Mouse (Mus musculus) skeletal muscle tissue, adult 2 months (tissue): Measurements from ENCODE around the gene Sim1.
A peak's percentile ranks its signal among the peaks of the same experiment; 100 is the strongest.

Experiments
- DNase-seq: peaks from one replicate; pipeline ENCODE4 v3.0.0-alpha.2; 2012; ENCODE audit warnings: low read depth, low spot score

Gene Sim1

GRCm38 (mm10) chr10:50894170-50894991 is at the start of gene Sim1:
Sim1 (plus strand) TSS chr10:50894754.
- peak; percentile 63 for DNase-seq

- DNase-seq, result no peak
These were observed 26.4 kb upstream of the Sim1 start for GRCm38 (mm10) chr10:50868202-50868601.

GRCm38 (mm10) chr10:50876952-50877351 is 17.6 kb upstream of the Sim1 start:
- DNase-seq, result no peak

DNA sequence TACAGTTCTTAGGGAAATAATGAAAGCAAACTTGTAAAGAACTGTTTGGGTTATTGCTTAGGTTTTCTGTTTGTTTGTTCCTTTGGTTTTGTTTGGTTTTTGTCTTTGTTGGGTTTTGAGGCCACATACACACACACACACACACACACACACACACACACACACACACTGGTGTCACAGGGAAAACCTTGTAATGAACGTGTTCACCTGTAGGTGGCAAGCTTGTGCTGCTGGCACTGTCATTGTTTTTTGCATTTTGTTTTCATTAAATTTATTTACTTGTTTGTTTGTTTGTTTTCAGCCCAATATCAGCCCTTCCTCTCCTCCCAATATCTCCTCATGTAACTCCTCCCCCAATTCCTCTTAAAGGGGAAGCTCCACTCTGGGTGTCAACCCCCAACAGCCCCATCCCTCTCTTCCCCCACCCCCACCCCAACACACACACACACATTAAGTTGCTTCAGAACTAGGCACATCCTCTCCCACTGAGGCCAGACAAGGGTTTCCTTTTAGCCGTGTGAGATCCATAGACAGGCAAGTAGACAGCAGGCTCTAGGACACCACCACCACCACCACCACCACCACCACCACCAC is 13.0 kb upstream of the Sim1 start:
- DNase-seq, result no peak

DNA sequence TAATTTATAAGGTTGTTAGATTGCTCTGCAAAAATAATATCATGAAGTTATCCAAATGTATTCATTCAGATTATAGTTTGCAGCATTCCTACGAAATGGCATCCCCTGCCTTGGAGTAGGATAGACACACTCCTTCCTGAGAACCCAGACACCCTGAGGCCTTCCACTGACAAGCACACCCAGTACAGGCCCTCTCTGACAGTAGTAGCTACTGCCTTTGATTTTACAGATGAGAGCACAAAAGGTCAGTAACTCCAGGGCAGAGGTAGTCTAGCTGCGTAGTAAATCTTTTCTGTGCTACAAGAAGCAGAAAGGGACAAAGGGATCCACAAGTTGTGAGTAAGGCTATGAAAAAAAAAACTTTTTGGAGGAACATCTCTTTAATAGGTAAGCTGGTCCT is 12.2 kb upstream of the Sim1 start:
- no peak for DNase-seq

GRCm38 (mm10) chr10:50886305-50886704 is 8.2 kb upstream of the Sim1 start:
- DNase-seq, result no peak

DNA sequence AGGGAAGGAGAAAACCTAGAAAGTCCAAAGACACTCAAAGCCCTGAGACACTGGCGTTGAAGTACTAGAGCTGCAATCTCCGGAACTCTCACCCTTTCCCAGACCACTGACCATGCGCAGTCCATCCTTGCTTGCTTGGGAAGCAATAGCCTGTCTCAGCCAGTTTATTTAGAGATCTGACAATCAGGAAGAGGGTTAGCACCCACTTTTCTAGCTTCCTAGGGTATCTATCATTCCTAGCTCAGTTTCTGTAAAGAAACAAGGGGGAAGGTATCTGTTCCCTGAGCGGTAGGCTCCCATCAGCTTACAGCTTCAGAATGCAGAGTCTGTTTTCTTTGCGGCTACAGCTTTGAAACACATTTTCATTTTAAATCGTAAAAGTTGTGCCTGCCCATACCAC is 3.9 kb upstream of the Sim1 start:
- DNase-seq, result no peak

GRCm38 (mm10) chr10:50891876-50892711 is 2.5 kb upstream of the Sim1 start:
- DNase-seq, result no peak

GRCm38 (mm10) chr10:50892751-50893320 is 1.7 kb upstream of the Sim1 start:
- DNase-seq, result no peak

DNA sequence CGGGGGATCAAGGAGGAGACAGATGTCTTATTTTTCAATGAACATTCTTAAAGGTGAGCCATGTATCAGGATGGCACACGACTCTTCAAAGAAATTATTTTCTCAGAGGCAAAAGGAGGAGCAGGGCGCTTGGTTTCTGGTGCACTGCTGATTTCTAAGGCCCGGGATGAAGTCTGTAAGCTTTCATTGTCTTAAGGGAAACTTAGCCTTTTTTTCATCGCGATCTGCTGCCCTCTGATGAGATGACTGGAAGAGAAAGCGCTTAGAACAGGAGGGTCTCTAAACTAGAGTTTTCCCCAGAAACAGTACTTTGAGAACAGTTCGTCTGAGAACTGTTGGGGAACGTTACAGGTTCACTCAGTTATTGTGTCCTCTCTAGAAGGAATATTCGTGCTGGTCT is 1.0 kb upstream of the Sim1 start:
- no peak for DNase-seq

- no peak for DNase-seq
These were observed 687 bp downstream of the Sim1 start for GRCm38 (mm10) chr10:50895091-50895790.

- DNase-seq, result no peak
These were observed 1.6 kb downstream of the Sim1 start for GRCm38 (mm10) chr10:50895881-50896766.

- no peak for DNase-seq
These were observed 2.3 kb downstream of the Sim1 start for GRCm38 (mm10) chr10:50896767-50897390.

- no peak for DNase-seq
These were observed 3.2 kb downstream of the Sim1 start for GRCm38 (mm10) chr10:50897530-50898471.

- no peak for DNase-seq
These were observed 4.1 kb downstream of the Sim1 start for GRCm38 (mm10) chr10:50898621-50899020.

GRCm38 (mm10) chr10:50899846-50900745 is 5.5 kb downstream of the Sim1 start:
- no peak for DNase-seq

DNA sequence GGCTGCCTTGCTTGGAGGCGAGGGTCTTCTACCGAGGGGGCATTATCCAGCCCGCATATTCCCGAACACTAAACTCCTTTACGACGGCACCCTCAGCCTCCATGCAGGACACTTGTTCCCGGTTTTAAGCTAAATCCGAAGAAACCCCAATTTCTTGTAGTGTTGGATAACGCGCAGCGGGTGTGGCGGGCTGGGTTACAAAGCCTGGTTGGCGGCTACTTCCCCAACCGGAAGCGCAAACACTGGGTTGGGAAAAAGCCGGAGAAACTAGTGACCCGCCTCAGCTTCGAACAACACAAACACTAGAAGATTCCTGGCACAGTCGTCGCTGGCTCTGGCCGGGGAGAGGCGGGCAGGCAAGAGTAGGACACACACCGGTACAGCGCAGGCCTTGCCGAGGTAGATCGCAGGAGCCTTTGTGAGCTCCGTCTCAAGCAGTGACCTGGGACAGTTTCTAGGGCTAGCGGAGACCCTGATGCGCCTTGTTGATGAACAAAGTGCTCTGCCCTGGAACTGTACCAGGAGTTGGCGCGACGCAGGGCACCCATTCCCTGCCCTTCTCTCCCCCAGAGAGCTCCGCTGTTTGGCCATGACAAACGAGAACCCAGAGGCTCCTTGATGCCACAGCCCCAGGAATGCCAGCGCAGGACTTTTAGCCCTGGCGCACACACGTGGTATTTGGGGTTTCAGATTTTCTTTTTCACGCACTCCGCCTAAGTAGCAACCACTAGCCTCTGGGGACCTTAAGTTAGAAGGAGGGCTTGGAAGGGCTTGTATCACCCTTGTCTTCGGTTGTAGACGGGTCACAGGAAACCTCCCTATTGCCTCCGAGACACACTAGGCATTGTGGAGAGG is 6.4 kb downstream of the Sim1 start:
- no peak for DNase-seq
